Mouse (Mus musculus): ENCODE measurements around the gene Sox21. TPM values are rescaled to one million over a fixed set of nuclear protein-coding genes. Genes with fewer than 3 reads are reported as not detected.

Gene Sox21
- polyA plus RNA-seq (2011; ENCODE audit: insufficient read length, low read depth, missing spikeins), result 0.14 TPM in 1 of 2 replicates, not detected in the other

DNA sequence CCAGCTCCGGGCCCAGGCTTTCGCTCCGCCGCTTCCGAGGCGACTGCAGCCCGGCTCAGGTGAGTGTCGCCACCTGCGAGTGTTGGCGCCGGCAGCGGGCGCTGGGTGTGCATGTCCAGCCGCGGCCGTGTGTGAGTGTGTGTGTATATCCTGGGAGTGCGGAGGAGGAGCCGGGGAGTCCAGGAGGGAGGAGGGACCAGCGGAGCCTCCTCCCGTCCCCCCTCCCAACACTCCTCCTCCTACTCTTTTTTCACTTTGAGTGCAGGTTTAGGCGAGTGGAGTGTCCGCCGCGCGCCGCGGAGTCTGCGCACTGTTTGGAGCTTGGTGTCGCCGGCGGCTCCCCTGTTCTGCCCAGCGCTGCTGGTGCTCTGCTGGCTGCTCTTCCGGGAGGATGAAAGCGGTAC is at the start of gene Sox21:
Sox21 (minus strand) TSS at position 145 of the 404 bp plus-strand sequence.
- Histone ChIP-seq H3K27ac (ENCODE audit: insufficient read depth, low read length) (no peak within 1 kb of the TSS), H3K4me3 (ENCODE audit: insufficient read depth, low read length) (peak within 1 kb of the TSS; percentile 52), H3K4me1 (ENCODE audit: control insufficient read depth, insufficient read depth, low read length) (no peaks in the 10 kb centered on the region)
- TF ChIP-seq CTCF (IDR thresholded peaks at IDR 0.05; ENCODE audit: borderline replicate concordance, insufficient read depth, low read length), result no peak

GRCm38 (mm10) chr14:118286096-118286495 is 49.3 kb upstream of the Sox21 start:
- H3K27ac ChIP-seq (ENCODE audit: insufficient read depth, low read length), result no peak overlapping the region
- H3K4me3 ChIP-seq (ENCODE audit: insufficient read depth, low read length), result no peak overlapping the region
- TF ChIP-seq POLR2A (IDR thresholded peaks at IDR 0.05; ENCODE audit: low read depth, low read length), result no peak
- TF ChIP-seq CTCF (IDR thresholded peaks at IDR 0.05; ENCODE audit: borderline replicate concordance, insufficient read depth, low read length), result no peak
- no peaks in the 10 kb centered on the region for H3K4me1 ChIP-seq (ENCODE audit: control insufficient read depth, insufficient read depth, low read length)

GRCm38 (mm10) chr14:118282917-118283316 is 46.1 kb upstream of the Sox21 start:
- Histone ChIP-seq H3K4me1 (ENCODE audit: control insufficient read depth, insufficient read depth, low read length) (no peaks in the 10 kb centered on the region), H3K4me3 (ENCODE audit: insufficient read depth, low read length) (no peak overlapping the region), H3K27ac (ENCODE audit: insufficient read depth, low read length) (no peak overlapping the region)
- no peak for TF ChIP-seq POLR2A (IDR thresholded peaks at IDR 0.05; ENCODE audit: low read depth, low read length)
- TF ChIP-seq CTCF (IDR thresholded peaks at IDR 0.05; ENCODE audit: borderline replicate concordance, insufficient read depth, low read length), result no peak

- TF ChIP-seq POLR2A (IDR thresholded peaks at IDR 0.05; ENCODE audit: low read depth, low read length) (no peak), CTCF (IDR thresholded peaks at IDR 0.05; ENCODE audit: borderline replicate concordance, insufficient read depth, low read length) (no peak)
- H3K4me1 ChIP-seq (ENCODE audit: control insufficient read depth, insufficient read depth, low read length), result no peaks in the 10 kb centered on the region
- no peak overlapping the region for H3K27ac ChIP-seq (ENCODE audit: insufficient read depth, low read length)
- no peak overlapping the region for H3K4me3 ChIP-seq (ENCODE audit: insufficient read depth, low read length)
These were observed 45.4 kb upstream of the Sox21 start for GRCm38 (mm10) chr14:118282272-118282671.

DNA sequence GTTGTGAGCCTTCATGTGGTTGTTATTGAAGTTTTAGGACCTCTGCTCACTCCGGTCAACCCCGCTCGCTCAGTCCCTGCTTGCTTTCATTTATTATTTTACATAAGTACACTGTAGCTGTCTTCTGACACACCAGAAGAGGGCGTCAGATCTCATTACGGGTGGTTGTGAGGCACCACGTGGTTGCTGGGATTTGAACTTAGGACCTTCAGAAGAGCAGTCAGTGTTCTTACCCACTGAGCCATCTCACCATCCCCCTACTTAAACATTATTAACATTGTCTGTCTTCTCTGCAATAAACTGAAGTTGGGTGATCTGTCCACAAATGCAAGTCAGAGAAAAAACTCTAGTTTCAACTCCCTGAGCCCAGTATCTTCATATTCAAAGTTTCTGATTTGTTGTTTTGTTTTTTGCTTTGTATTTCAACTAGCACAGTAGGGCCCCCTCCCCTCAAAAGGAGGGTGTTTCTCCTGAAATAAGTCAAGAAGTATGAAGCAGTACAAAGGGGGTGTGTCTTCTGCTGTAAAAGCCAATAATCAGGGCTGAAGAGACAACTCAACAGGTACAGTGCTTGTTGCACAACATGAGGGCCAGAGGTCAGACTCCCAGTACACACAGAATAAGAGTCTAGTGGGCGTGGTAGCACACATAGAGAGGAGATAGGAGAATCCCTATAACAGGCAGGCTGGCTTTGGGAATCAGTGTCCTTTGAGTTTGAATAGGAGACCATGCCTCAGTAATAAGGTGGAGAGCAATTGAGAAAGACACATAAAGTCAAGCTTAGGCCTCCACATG is 41.1 kb upstream of the Sox21 start:
- Histone ChIP-seq H3K4me3 (ENCODE audit: insufficient read depth, low read length) (no peak overlapping the region), H3K27ac (ENCODE audit: insufficient read depth, low read length) (no peak overlapping the region), H3K4me1 (ENCODE audit: control insufficient read depth, insufficient read depth, low read length) (0 out of 2 replicates have a peak, but pooled peaks cover 2% of the 10 kb centered on the region)
- TF ChIP-seq POLR2A (IDR thresholded peaks at IDR 0.05; ENCODE audit: low read depth, low read length) (no peak), CTCF (IDR thresholded peaks at IDR 0.05; ENCODE audit: borderline replicate concordance, insufficient read depth, low read length) (no peak)

GRCm38 (mm10) chr14:118272594-118273555 is 36.0 kb upstream of the Sox21 start:
- Histone ChIP-seq H3K4me3 (ENCODE audit: insufficient read depth, low read length) (no peak overlapping the region), H3K4me1 (ENCODE audit: control insufficient read depth, insufficient read depth, low read length) (0 out of 2 replicates have a peak, but pooled peaks cover 2% of the 10 kb centered on the region), H3K27ac (ENCODE audit: insufficient read depth, low read length) (no peak overlapping the region)
- no peak for TF ChIP-seq POLR2A (IDR thresholded peaks at IDR 0.05; ENCODE audit: low read depth, low read length)
- no peak for TF ChIP-seq CTCF (IDR thresholded peaks at IDR 0.05; ENCODE audit: borderline replicate concordance, insufficient read depth, low read length)

DNA sequence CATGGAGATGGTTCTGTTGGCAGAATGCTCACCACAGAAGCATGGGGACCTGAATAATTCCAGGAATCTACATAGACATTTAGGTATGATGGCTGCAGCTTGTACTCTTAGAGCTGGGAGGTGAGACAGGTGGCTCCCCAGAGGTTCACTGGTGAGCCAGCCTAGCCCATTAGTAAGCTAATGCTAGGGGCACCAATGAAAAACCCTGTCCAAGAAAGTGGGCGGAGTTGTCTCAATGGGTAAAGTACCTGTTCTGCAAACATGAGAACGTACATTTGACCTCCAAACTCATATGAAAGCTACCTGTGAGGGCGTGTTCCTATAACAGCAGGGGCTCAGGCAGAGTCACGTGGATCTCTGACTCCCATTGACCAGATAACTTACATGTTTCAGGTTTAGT is 32.0 kb upstream of the Sox21 start:
- H3K4me3 ChIP-seq (ENCODE audit: insufficient read depth, low read length), result no peak overlapping the region
- TF ChIP-seq CTCF (IDR thresholded peaks at IDR 0.05; ENCODE audit: borderline replicate concordance, insufficient read depth, low read length) (no peak), POLR2A (IDR thresholded peaks at IDR 0.05; ENCODE audit: low read depth, low read length) (no peak)
- H3K4me1 ChIP-seq (ENCODE audit: control insufficient read depth, insufficient read depth, low read length), result no peaks in the 10 kb centered on the region
- H3K27ac ChIP-seq (ENCODE audit: insufficient read depth, low read length), result no peak overlapping the region

GRCm38 (mm10) chr14:118266660-118267059 is 29.8 kb upstream of the Sox21 start, which contains the start of gene Gm9376:
Gene Gm9376, plus strand, starts transcription at chr14:118266960.
- Histone ChIP-seq H3K4me1 (ENCODE audit: control insufficient read depth, insufficient read depth, low read length) (no peaks in the 10 kb centered on the region), H3K4me3 (ENCODE audit: insufficient read depth, low read length) (no peak within 1 kb of the TSS), H3K27ac (ENCODE audit: insufficient read depth, low read length) (no peak within 1 kb of the TSS)
- TF ChIP-seq POLR2A (IDR thresholded peaks at IDR 0.05; ENCODE audit: low read depth, low read length) (no peak), CTCF (IDR thresholded peaks at IDR 0.05; ENCODE audit: borderline replicate concordance, insufficient read depth, low read length) (no peak)

DNA sequence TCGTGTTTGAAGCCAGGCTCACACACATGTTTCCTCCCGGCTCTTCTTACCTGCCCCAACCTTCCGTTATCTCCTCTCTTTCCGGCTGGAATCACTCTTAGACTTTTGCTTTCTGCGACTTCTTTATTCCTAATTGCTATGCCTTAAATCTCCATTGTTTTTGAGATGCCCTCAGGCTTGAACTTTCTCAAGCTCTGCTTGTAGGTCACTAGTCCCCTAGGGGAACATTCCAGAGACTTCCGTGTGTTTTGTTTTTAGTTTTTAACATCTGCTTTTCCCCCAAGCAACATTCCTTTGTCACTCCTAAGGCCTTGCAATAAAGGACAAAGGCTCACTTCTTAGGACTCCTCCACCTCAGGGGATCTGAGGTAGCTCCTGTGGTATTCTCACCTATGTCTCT is 16.6 kb upstream of the Sox21 start:
- Histone ChIP-seq H3K4me1 (ENCODE audit: control insufficient read depth, insufficient read depth, low read length) (no peaks in the 10 kb centered on the region), H3K4me3 (ENCODE audit: insufficient read depth, low read length) (no peak overlapping the region), H3K27ac (ENCODE audit: insufficient read depth, low read length) (no peak overlapping the region)
- no peak for TF ChIP-seq POLR2A (IDR thresholded peaks at IDR 0.05; ENCODE audit: low read depth, low read length)
- TF ChIP-seq CTCF (IDR thresholded peaks at IDR 0.05; ENCODE audit: borderline replicate concordance, insufficient read depth, low read length), result no peak
